Mouse (Mus musculus): ENCODE measurements around the gene Mdc1. TPM values are rescaled to one million over a fixed set of nuclear protein-coding genes. Genes with fewer than 3 reads are reported as not detected.

The Mdc1 gene
- polyA plus RNA-seq, 1 experiment from 2014 or later = 16.1 TPM

Small RNA genes lying within 50 kb of the gene (microRNA-seq; reads per million reads assigned to microRNA genes)
- gene Gm28033 = 0.84 reads per million

Other genes starting within 250 kb of the Mdc1 start
- gene Sfta2, start 240.0 kb upstream of the Mdc1 start, polyA plus RNA-seq (2014; fragmentation: Nextera tagmentation; extraction: Ambion mirVana) = not detected in 2 replicates
- gene Gm9573, start 214.9 kb upstream of the Mdc1 start, polyA plus RNA-seq (2014; fragmentation: Nextera tagmentation; extraction: Ambion mirVana) = not detected in 2 replicates
- gene Mucl3, start 197.8 kb upstream of the Mdc1 start, polyA plus RNA-seq (2014; fragmentation: Nextera tagmentation; extraction: Ambion mirVana) = 0.09 TPM in 1 of 2 replicates, not detected in the other
- gene Vars2, start 173.9 kb upstream of the Mdc1 start, polyA plus RNA-seq (2014; fragmentation: Nextera tagmentation; extraction: Ambion mirVana) = 10.8 and 12.7 TPM in 2 replicates
- 21.9 and 23.8 TPM in 2 replicates for gene Gtf2h4, start 167.8 kb upstream of the Mdc1 start, polyA plus RNA-seq (2014; fragmentation: Nextera tagmentation; extraction: Ambion mirVana)
- 75.7 and 75.8 TPM in 2 replicates for gene Ddr1, start 136.9 kb upstream of the Mdc1 start, polyA plus RNA-seq (2014; fragmentation: Nextera tagmentation; extraction: Ambion mirVana)
- 20.8 and 27.3 TPM in 2 replicates for gene Ier3, start 19.8 kb upstream of the Mdc1 start, polyA plus RNA-seq (2014; fragmentation: Nextera tagmentation; extraction: Ambion mirVana)
- gene Flot1, start 18.3 kb upstream of the Mdc1 start, polyA plus RNA-seq (2014; fragmentation: Nextera tagmentation; extraction: Ambion mirVana) = 86.8 and 93.7 TPM in 2 replicates
- 673 and 698 TPM in 2 replicates for gene Tubb5, start 3.2 kb upstream of the Mdc1 start, polyA plus RNA-seq (2014; fragmentation: Nextera tagmentation; extraction: Ambion mirVana)
- gene Nrm, start 19.8 kb downstream of the Mdc1 start, polyA plus RNA-seq (2014; fragmentation: Nextera tagmentation; extraction: Ambion mirVana) = 44.0 and 44.9 TPM in 2 replicates
- 17.3 and 19.4 TPM in 2 replicates for gene Ppp1r18, start 24.1 kb downstream of the Mdc1 start, polyA plus RNA-seq (2014; fragmentation: Nextera tagmentation; extraction: Ambion mirVana)
- 18.6 and 22.0 TPM in 2 replicates for gene Dhx16, start 38.3 kb downstream of the Mdc1 start, polyA plus RNA-seq (2014; fragmentation: Nextera tagmentation; extraction: Ambion mirVana)
- gene 2310061I04Rik, start 55.9 kb downstream of the Mdc1 start, polyA plus RNA-seq (2014; fragmentation: Nextera tagmentation; extraction: Ambion mirVana) = 28.7 and 28.9 TPM in 2 replicates
- gene Atat1, start 68.6 kb downstream of the Mdc1 start, polyA plus RNA-seq (2014; fragmentation: Nextera tagmentation; extraction: Ambion mirVana) = 52.5 and 53.1 TPM in 2 replicates
- 65.8 and 67.0 TPM in 2 replicates for gene Mrps18b, start 74.9 kb downstream of the Mdc1 start, polyA plus RNA-seq (2014; fragmentation: Nextera tagmentation; extraction: Ambion mirVana)
- 21.8 and 23.6 TPM in 2 replicates for gene Ppp1r10, start 74.9 kb downstream of the Mdc1 start, polyA plus RNA-seq (2014; fragmentation: Nextera tagmentation; extraction: Ambion mirVana)
- 57.0 and 58.3 TPM in 2 replicates for gene Abcf1, start 128.2 kb downstream of the Mdc1 start, polyA plus RNA-seq (2014; fragmentation: Nextera tagmentation; extraction: Ambion mirVana)
- 26.2 and 27.2 TPM in 2 replicates for gene Gnl1, start 138.3 kb downstream of the Mdc1 start, polyA plus RNA-seq (2014; fragmentation: Nextera tagmentation; extraction: Ambion mirVana)
- 10.9 and 11.2 TPM in 2 replicates for gene Prr3, start 138.7 kb downstream of the Mdc1 start, polyA plus RNA-seq (2014; fragmentation: Nextera tagmentation; extraction: Ambion mirVana)
- gene H2-T24, start 179.0 kb downstream of the Mdc1 start, polyA plus RNA-seq (2014; fragmentation: Nextera tagmentation; extraction: Ambion mirVana) = 2.6 and 2.7 TPM in 2 replicates
- gene H2-T23, start 191.3 kb downstream of the Mdc1 start, polyA plus RNA-seq (2014; fragmentation: Nextera tagmentation; extraction: Ambion mirVana) = 4.2 and 4.4 TPM in 2 replicates
- gene H2-T22, start 201.2 kb downstream of the Mdc1 start, polyA plus RNA-seq (2014; fragmentation: Nextera tagmentation; extraction: Ambion mirVana) = 7.4 and 8.7 TPM in 2 replicates
- gene Gm6034, start 201.4 kb downstream of the Mdc1 start, polyA plus RNA-seq (2014; fragmentation: Nextera tagmentation; extraction: Ambion mirVana) = not detected in 2 replicates
- not detected in 2 replicates for gene Gm11127, start 216.9 kb downstream of the Mdc1 start, polyA plus RNA-seq (2014; fragmentation: Nextera tagmentation; extraction: Ambion mirVana)